Mouse (Mus musculus) embryonic fibroblast, embryonic 13.5 days (primary cell): ENCODE measurements at regions not wholly inside any gene's neighbourhood (a gene's known extent, or its start where the extent isn't known, plus 50 kb on each side); places are given as distances from the start of the nearest gene placed in this dataset.

Experiments used
- H3K27ac ChIP-seq: 2 replicates; pipeline ENCODE4 v1.5.1; 2012; ENCODE audit warnings: low read length, control low read depth, inconsistent platforms; ENCODE audit not compliant: insufficient read depth
- H3K4me1 ChIP-seq: 2 replicates; pipeline ENCODE4 v1.6.1; 2011; ENCODE audit warnings: low read length; ENCODE audit not compliant: control insufficient read depth, insufficient read depth
- H3K4me3 ChIP-seq: 2 replicates; pipeline ENCODE4 v1.5.1; 2011; ENCODE audit warnings: mild to moderate bottlenecking, control low read depth, low read length; ENCODE audit not compliant: insufficient read depth
- CTCF ChIP-seq: IDR thresholded peaks from 2 replicates; pipeline ENCODE4 v1.5.1; 2011; ENCODE audit warnings: mild to moderate bottlenecking, control low read depth, low read length, moderate library complexity, borderline replicate concordance; ENCODE audit not compliant: insufficient read depth
- POLR2A ChIP-seq: IDR thresholded peaks from 2 replicates; pipeline ENCODE4 v1.6.1; 2011; ENCODE audit warnings: low read depth, mild to moderate bottlenecking, control low read depth, low read length, moderate library complexity

DNA sequence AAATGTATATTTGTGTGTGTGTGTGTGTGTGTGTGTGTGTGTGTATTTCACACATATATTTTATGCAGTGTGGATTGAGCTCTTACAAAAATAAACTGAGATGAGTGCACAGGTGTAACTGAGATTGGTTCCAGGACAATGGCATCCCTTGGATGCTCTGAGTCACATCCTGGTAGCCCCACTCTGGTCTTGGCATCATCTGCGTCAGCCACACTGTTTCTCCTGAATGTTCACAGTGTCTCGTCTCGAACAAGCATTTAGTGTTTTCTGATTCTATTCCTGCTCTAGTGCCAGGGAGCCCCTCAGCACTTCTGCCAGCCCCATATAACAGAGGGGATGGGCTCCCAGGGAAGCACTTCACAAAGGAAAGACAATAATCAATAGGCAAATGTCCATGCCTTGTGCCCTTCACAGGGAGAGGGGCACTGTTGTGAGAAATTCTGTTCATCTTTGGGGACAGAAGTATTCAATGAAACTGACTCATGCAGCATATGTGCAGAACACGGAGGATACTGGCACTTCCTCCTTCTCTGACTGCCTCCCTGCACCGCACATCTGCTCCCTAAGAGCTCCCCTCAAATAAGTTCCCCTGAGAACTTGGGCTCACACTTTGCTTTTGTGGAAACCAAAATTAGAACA is 536.2 kb downstream of the Pdcd6ip start:
- TF ChIP-seq POLR2A = no peak
- TF ChIP-seq CTCF = no peak
- H3K27ac ChIP-seq = no peak overlapping the region
- H3K4me3 ChIP-seq = no peak overlapping the region
- H3K4me1 ChIP-seq = no peaks in the 10 kb centered on the region

DNA sequence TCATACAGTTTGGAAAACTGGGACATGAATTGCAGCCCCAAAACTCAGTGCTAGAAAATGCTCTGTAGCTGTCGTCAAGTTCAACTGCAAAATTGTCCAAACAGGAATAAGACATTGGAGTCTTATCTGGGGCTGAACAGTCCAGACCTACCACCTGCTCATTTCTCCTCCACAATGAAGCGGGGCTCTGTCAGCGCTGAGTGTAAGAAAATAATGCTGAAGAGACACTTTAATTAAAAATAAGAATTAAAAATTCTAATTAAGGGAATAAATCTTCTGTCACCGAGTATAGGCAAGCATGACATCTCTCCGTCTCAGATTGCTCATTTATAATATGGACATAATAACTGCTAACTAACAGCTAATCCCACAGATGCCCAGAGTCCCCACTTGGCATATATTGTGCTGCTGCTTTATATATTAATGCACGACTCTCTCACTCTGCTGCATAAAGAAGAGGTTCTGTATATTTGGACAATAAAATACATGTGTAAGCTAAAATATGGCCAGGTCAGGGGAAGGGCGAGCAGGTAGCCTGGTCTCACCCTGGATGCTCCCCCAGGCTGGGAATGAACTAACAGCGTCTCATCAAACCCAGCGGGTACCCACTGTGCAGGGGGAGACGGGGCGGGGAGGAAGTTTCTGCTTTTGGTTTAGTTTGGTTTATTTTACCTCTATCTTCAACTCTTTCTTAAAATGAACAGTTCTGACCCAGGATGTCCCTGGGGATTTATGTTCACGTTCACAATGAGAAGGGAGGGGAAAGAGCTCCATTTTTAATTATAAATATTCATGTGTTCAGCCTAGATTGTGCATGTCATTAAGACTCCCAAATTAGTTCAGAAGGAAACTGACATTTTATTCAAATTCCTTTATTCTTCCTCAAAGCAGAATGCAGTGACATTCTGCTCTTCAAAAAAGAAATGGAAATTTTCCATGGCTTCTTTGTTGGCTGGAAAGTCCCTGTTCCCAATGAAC is 544.9 kb downstream of the Pdcd6ip start:
- no peak overlapping the region for H3K27ac ChIP-seq
- TF ChIP-seq POLR2A (no peak), CTCF (no peak)
- H3K4me1 ChIP-seq = no peaks in the 10 kb centered on the region
- no peak overlapping the region for H3K4me3 ChIP-seq

DNA sequence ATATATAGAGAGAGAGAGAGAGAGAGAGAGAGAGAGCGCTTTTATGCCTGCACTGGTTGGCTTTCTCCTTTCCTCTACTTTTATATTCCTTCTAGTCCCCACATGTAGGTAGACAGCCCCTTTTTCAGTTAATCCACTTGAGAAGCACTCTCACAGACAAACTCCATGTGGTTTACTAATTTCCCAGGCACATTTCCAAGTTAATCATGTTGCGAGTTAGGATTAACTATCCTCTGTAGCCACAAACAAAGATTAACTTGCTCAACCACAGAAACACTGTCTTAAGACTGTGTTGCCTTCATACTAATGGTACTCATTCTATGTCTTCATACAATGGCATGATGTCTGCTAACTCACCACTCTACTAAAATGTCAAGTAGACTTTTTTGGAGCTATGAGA is 548.0 kb downstream of the Pdcd6ip start:
- no peak for TF ChIP-seq CTCF
- Histone ChIP-seq H3K4me1 (no peaks in the 10 kb centered on the region), H3K4me3 (no peak overlapping the region)

GRCm38 (mm10) chr9:113158080-113158479 is 550.0 kb downstream of the Pdcd6ip start:
- H3K4me3 ChIP-seq = no peak overlapping the region
- H3K4me1 ChIP-seq = no peaks in the 10 kb centered on the region
- TF ChIP-seq POLR2A (no peak), CTCF (no peak)
- H3K27ac ChIP-seq = no peak overlapping the region

More for the DNA sequence above, 548.0 kb downstream of the Pdcd6ip start:
- H3K27ac ChIP-seq = no peak overlapping the region

DNA sequence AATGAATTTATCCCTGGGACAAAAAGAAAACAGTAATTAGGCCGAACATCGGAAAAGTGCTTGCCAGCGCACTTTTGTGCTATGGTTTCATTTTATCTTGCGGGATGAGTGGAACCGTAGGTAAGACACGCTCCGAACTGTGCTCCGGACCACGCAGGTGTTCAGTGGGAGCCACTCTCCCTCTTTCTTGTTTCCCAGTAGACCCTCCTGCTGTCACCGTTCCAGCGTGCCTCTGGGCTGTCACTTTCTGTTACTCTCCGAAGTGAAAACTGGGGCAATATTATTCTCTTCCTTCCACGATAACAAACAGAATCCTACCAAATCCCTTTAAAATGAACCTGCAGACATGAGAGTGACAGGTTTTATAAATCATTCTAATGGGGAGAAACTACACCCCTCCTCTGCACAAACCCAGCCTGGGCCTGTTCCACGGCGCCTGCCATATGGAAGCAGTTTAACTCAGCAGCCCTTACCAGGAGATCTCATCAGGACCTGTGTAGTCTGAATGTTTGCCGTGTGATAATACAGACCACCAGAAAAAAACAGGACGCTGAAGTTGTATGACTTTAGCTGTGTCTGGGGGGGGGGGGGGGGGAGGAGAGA is 550.5 kb downstream of the Pdcd6ip start:
- Histone ChIP-seq H3K27ac (no peak overlapping the region), H3K4me1 (no peaks in the 10 kb centered on the region), H3K4me3 (no peak overlapping the region)
- no peak for TF ChIP-seq CTCF
- TF ChIP-seq POLR2A = no peak

- Histone ChIP-seq H3K4me3 (no peak overlapping the region), H3K4me1 (no peaks in the 10 kb centered on the region), H3K27ac (no peak overlapping the region)
- TF ChIP-seq CTCF = no peak
- TF ChIP-seq POLR2A = no peak
Observed at GRCm38 (mm10) chr9:113156707-113157106, 551.4 kb downstream of the Pdcd6ip start.

DNA sequence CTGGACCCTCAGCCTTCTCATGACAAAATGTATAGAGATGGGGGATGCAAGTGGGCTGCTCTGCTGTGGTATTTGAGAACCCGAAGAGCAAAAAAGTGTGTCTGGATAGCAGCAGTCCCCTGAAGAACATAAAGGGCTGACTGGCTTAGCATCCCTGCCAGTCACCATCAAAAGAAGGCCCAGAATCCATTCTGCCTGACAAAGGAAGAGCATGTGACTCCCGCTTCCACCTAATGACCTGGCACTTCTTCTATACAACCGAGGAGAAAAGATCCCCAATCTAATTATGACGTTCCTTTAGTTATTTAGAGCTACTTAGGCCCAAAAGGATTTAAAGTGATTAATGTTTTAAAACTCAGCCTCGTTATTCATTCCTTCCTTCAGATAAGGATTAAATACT is 559.0 kb downstream of the Pdcd6ip start:
- Histone ChIP-seq H3K4me1 (no peaks in the 10 kb centered on the region), H3K27ac (no peak overlapping the region), H3K4me3 (no peak overlapping the region)
- TF ChIP-seq POLR2A = no peak
- no peak for TF ChIP-seq CTCF

DNA sequence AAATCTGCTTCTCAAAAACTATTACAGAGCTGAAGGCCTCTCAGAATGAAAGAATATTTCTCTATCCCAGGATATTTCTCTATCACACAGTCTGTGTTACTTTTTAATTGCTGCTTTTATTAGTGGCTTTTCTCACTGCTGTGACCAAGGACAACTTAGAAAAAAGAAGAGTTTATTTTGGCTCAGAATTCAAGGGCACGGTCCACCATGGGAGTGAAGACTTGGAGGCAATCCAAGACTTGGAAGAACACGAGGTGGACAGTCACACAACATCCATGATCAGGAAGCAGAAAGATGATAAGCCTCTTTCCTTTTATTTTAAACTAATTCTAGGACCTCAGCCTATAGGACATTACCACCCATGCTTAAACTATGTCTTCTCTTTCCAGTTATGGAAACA is 561.5 kb downstream of the Pdcd6ip start:
- no peaks in the 10 kb centered on the region for H3K4me1 ChIP-seq
- TF ChIP-seq POLR2A = no peak
- TF ChIP-seq CTCF = no peak
- H3K4me3 ChIP-seq = no peak overlapping the region
- no peak overlapping the region for H3K27ac ChIP-seq

DNA sequence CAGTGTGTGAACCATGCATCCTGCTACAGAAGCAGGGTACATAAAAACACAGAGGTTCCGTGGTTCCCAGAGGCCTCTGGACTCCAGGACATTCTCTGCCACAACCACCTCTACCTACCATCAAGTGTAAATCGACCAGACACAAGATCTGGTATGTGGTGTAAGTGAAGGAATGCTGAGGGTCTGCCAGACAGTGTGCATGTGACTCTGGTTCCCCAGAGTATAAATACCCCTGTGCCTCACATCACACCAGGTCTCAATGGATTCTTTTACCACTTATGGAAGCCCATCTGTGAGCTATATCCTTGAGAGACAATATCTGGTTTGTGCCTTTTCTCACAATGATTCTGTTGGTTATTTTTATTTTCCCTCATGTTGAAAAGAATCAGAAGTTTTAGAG is 563.0 kb downstream of the Pdcd6ip start:
- TF ChIP-seq CTCF = no peak
- no peak overlapping the region for H3K4me3 ChIP-seq
- no peaks in the 10 kb centered on the region for H3K4me1 ChIP-seq
- no peak overlapping the region for H3K27ac ChIP-seq

DNA sequence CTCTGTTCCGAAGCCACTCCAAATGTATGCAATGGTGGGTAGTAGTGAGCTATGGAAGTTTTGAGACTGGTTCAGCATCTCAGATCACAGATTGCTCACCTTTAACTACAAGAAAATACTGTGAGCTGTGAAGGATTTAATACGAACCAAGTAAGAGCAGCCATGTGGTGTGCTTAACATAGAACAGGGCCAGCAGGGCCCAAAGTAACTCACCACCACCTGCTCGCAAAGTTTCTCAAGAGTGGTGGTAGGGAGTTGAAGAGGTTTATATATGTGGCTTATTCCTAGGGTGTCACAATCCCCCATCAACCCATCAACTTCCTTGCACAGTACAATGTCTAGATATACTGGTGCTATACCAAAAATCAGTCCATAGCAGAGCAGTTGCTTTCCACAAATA is 573.4 kb downstream of the Pdcd6ip start:
- no peak for TF ChIP-seq CTCF
- no peak for TF ChIP-seq POLR2A
- H3K27ac ChIP-seq = no peak overlapping the region
- H3K4me1 ChIP-seq = no peaks in the 10 kb centered on the region

More for the DNA sequence above, 573.4 kb downstream of the Pdcd6ip start:
- no peak overlapping the region for H3K4me3 ChIP-seq
